Mouse (Mus musculus) neural tube, embryonic 12.5 days (tissue): ENCODE results near the gene Csgalnact2. TPM values are rescaled to one million over a fixed set of nuclear protein-coding genes. Genes with fewer than 3 reads are reported as not detected.

Experiments used
- ATAC-seq: fragments of 200-750 bp; cut with Nextera tagmentation; 2 replicates; pipeline ENCODE4 v1.8.0; 2017; ENCODE audit warnings: low read depth, mild to moderate bottlenecking, moderate TSS enrichment, moderate library complexity; ENCODE audit not compliant: low FRiP score
- H3K27ac ChIP-seq: fragments of 300-500 bp; sonication (generic); 2 replicates; pipeline ENCODE4 v1.5.1; 2016
- H3K27me3 ChIP-seq: fragments of 300-500 bp; sonication (generic); replicated peaks from 2 replicates; pipeline ENCODE4 v1.6.1; 2016; ENCODE audit warnings: mild to moderate bottlenecking
- H3K36me3 ChIP-seq: fragments of 300-500 bp; sonication (generic); 2 replicates; pipeline ENCODE4 v1.6.1; 2016; ENCODE audit warnings: mild to moderate bottlenecking
- H3K4me1 ChIP-seq: fragments of 300-500 bp; sonication (generic); 2 replicates; pipeline ENCODE4 v1.6.1; 2016
- H3K4me2 ChIP-seq: fragments of 300-500 bp; sonication (generic); replicated peaks from 2 replicates; pipeline ENCODE4 v1.6.1; 2016; ENCODE audit warnings: mild to moderate bottlenecking
- H3K4me3 ChIP-seq: fragments of 300-500 bp; sonication (generic); 2 replicates; pipeline ENCODE4 v1.5.1; 2016
- H3K9ac ChIP-seq: fragments of 300-500 bp; sonication (generic); 2 replicates; pipeline ENCODE4 v1.6.1; 2016; ENCODE audit warnings: mild to moderate bottlenecking
- H3K9me3 ChIP-seq: fragments of 300-500 bp; sonication (generic); 2 replicates; pipeline ENCODE4 v1.6.1; 2016; ENCODE audit warnings: mild to moderate bottlenecking
- WGBS: fragments of 180-500 bp; shearing (Covaris S2); methylation state at CpG from one replicate; pipeline ENCODE4 v1.1.7; 2016; 5-methylcytosine and 5-hydroxymethylcytosine counted together
- polyA plus RNA-seq: library from polyadenylated mRNA; unstranded; fragments of >200 nt; fragmentation: Nextera tagmentation; extraction: Ambion mirVana; gene quantifications from 2 replicates; pipeline ENCODE4 v1.2.1, GENCODE M21; 2016

The Csgalnact2 gene
- polyA plus RNA-seq: 8.2 and 8.8 TPM in 2 replicates

- 6% methylated on average over 63 of the region's 66 CpGs for WGBS
- H3K36me3 ChIP-seq: no peaks in the 10 kb centered on the region
- H3K4me3 ChIP-seq: peak within 1 kb of the TSS; percentile 80
- peaks cover 3% of the 10 kb centered on the region for H3K4me1 ChIP-seq
- peak; percentile 99 for ATAC-seq
- peak within 1 kb of the TSS; percentile 78 for H3K4me2 ChIP-seq
- peak within 1 kb of the TSS; percentile 76 for H3K9ac ChIP-seq
- no peaks in the 10 kb centered on the region for H3K9me3 ChIP-seq
- no peak within 1 kb of the TSS; the same call in 1 of the 2 replicates for H3K27ac ChIP-seq
- H3K27me3 ChIP-seq: no peaks in the 10 kb centered on the region
Observed at GRCm38 (mm10) chr6:118138731-118139709, at the start of gene Csgalnact2. TSS of gene Csgalnact2 (minus strand) at chr6:118139140.

- ATAC-seq: no peak
- 87% methylated on average over 9 of the region's 9 CpGs for WGBS
- Histone ChIP-seq H3K9ac (no peak overlapping the region), H3K27ac (no peak overlapping the region), H3K27me3 (peaks cover 5% of the 10 kb centered on the region), H3K4me2 (no peak overlapping the region), H3K4me1 (peaks cover 14% of the 10 kb centered on the region), H3K9me3 (no peaks in the 10 kb centered on the region), H3K36me3 (no peaks in the 10 kb centered on the region), H3K4me3 (no peak overlapping the region)
Observed at GRCm38 (mm10) chr6:118188599-118188998, 49.7 kb upstream of the Csgalnact2 start.

- Histone ChIP-seq H3K36me3 (no peaks in the 10 kb centered on the region), H3K9me3 (no peaks in the 10 kb centered on the region), H3K4me3 (no peak overlapping the region), H3K27ac (no peak overlapping the region), H3K4me2 (no peak overlapping the region), H3K9ac (no peak overlapping the region), H3K4me1 (peaks cover 14% of the 10 kb centered on the region), H3K27me3 (peaks cover 2% of the 10 kb centered on the region)
- ATAC-seq: peak; percentile 56
- WGBS: 26% methylated on average over 3 of the region's 3 CpGs
Observed at GRCm38 (mm10) chr6:118187285-118187641, 48.3 kb upstream of the Csgalnact2 start.

- Histone ChIP-seq H3K36me3 (no peaks in the 10 kb centered on the region), H3K27me3 (no peaks in the 10 kb centered on the region), H3K4me3 (no peak overlapping the region), H3K9me3 (no peaks in the 10 kb centered on the region), H3K4me1 (peaks cover 14% of the 10 kb centered on the region; the same call in 1 of the 2 replicates), H3K27ac (no peak overlapping the region), H3K9ac (no peak overlapping the region), H3K4me2 (no peak overlapping the region)
- WGBS: 20% methylated on average over 17 of the region's 17 CpGs
- ATAC-seq: peak; percentile 85
Observed at GRCm38 (mm10) chr6:118186620-118187284, 47.8 kb upstream of the Csgalnact2 start.

GRCm38 (mm10) chr6:118184126-118184525, 45.2 kb upstream of the Csgalnact2 start:
- 90% methylated on average over 10 of the region's 10 CpGs for WGBS
- no peaks in the 10 kb centered on the region for H3K27me3 ChIP-seq
- ATAC-seq: no peak
- H3K4me2 ChIP-seq: no peak overlapping the region
- H3K36me3 ChIP-seq: no peaks in the 10 kb centered on the region
- H3K4me3 ChIP-seq: no peak overlapping the region
- H3K27ac ChIP-seq: no peak overlapping the region
- peaks cover 21% of the 10 kb centered on the region for H3K4me1 ChIP-seq
- no peaks in the 10 kb centered on the region for H3K9me3 ChIP-seq
- H3K9ac ChIP-seq: no peak overlapping the region

- WGBS: 79% methylated on average over 12 of the region's 12 CpGs
- peak overlapping the region; percentile 31 for H3K4me2 ChIP-seq
Observed at GRCm38 (mm10) chr6:118180085-118180423, 41.1 kb upstream of the Csgalnact2 start.

GRCm38 (mm10) chr6:118179316-118180084, 40.6 kb upstream of the Csgalnact2 start:
- no peaks in the 10 kb centered on the region for H3K27me3 ChIP-seq
- H3K9ac ChIP-seq: no peak overlapping the region
- H3K4me3 ChIP-seq: no peak overlapping the region
- H3K9me3 ChIP-seq: no peaks in the 10 kb centered on the region
- WGBS: 63% methylated on average over 13 of the region's 13 CpGs
- ATAC-seq: peak; percentile 83
- no peaks in the 10 kb centered on the region for H3K36me3 ChIP-seq
- H3K4me2 ChIP-seq: peak overlapping the region; percentile 31
- H3K27ac ChIP-seq: no peak overlapping the region
- H3K4me1 ChIP-seq: peaks cover 7% of the 10 kb centered on the region

More at GRCm38 (mm10) chr6:118180085-118180423, 41.1 kb upstream of the Csgalnact2 start:
- Histone ChIP-seq H3K4me3 (no peak overlapping the region), H3K9ac (no peak overlapping the region), H3K9me3 (no peaks in the 10 kb centered on the region), H3K36me3 (no peaks in the 10 kb centered on the region), H3K27ac (no peak overlapping the region), H3K4me1 (peaks cover 7% of the 10 kb centered on the region), H3K27me3 (no peaks in the 10 kb centered on the region)
- ATAC-seq: peak; percentile 59

- no peak overlapping the region for H3K4me3 ChIP-seq
- no peak for ATAC-seq
- no peak overlapping the region for H3K27ac ChIP-seq
- H3K9ac ChIP-seq: no peak overlapping the region
- H3K27me3 ChIP-seq: no peaks in the 10 kb centered on the region
- H3K9me3 ChIP-seq: no peaks in the 10 kb centered on the region
- no peaks in the 10 kb centered on the region for H3K36me3 ChIP-seq
- 74% methylated on average over 5 of the region's 5 CpGs for WGBS
- H3K4me1 ChIP-seq: no peaks in the 10 kb centered on the region
- no peak overlapping the region for H3K4me2 ChIP-seq
Observed at GRCm38 (mm10) chr6:118173975-118174328, 35.0 kb upstream of the Csgalnact2 start.

GRCm38 (mm10) chr6:118173251-118173974, 34.5 kb upstream of the Csgalnact2 start:
- H3K9ac ChIP-seq: no peak overlapping the region
- no peak overlapping the region for H3K27ac ChIP-seq
- H3K4me2 ChIP-seq: no peak overlapping the region
- H3K4me1 ChIP-seq: no peaks in the 10 kb centered on the region
- ATAC-seq: no peak
- no peaks in the 10 kb centered on the region for H3K27me3 ChIP-seq
- WGBS: 92% methylated on average over 18 of the region's 18 CpGs
- no peaks in the 10 kb centered on the region for H3K36me3 ChIP-seq
- no peak overlapping the region for H3K4me3 ChIP-seq
- H3K9me3 ChIP-seq: no peaks in the 10 kb centered on the region

- Histone ChIP-seq H3K4me3 (no peak overlapping the region), H3K9me3 (no peaks in the 10 kb centered on the region), H3K4me1 (no peaks in the 10 kb centered on the region), H3K36me3 (no peaks in the 10 kb centered on the region), H3K27me3 (no peaks in the 10 kb centered on the region), H3K4me2 (no peak overlapping the region), H3K27ac (no peak overlapping the region), H3K9ac (no peak overlapping the region)
- no peak for ATAC-seq
- WGBS: 90% methylated on average over 7 of the region's 7 CpGs
Observed at GRCm38 (mm10) chr6:118171386-118171785, 32.4 kb upstream of the Csgalnact2 start.

GRCm38 (mm10) chr6:118168106-118168505, 29.2 kb upstream of the Csgalnact2 start:
- no peaks in the 10 kb centered on the region for H3K27me3 ChIP-seq
- 87% methylated on average over 14 of the region's 14 CpGs for WGBS
- no peak overlapping the region for H3K27ac ChIP-seq
- ATAC-seq: no peak
- H3K36me3 ChIP-seq: no peaks in the 10 kb centered on the region
- H3K9me3 ChIP-seq: no peaks in the 10 kb centered on the region
- H3K4me3 ChIP-seq: no peak overlapping the region
- H3K4me2 ChIP-seq: no peak overlapping the region
- no peaks in the 10 kb centered on the region for H3K4me1 ChIP-seq
- H3K9ac ChIP-seq: no peak overlapping the region
